Comparison of ENCODE assay signal across 31 mouse cellular contexts in the genomic region with DNA sequence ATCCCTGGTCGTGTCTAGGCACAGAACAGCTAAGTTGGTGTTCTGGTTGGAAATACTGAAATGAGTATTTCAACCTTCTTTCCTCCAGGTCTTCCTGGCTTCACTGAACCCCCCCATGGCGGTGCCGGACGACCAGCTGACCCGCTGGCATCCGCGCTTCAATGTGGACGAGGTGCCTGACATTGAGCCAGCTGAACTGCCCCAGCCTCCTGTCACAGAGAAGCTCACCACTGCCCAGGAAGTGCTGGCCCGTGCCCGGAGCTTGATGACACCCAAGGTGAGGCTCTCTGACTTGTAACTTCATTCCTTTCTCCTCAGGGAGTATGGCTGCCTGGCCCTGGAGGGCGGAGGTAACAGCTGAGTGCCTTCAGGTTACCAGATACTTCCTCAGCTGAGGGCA. TPM values are rescaled to one million over a fixed set of nuclear protein-coding genes. Genes with fewer than 3 reads are reported as not detected.
DNase-seq lines count a peak whose midpoint lies in the region; ATAC-seq and TF ChIP-seq lines count a peak whose summit lies in the region.
"Had no signal": no experiment of that assay in that cellular context is flagged by ENCODE, and none has a peak within 500 bp of the region (broad histone marks: within the 10 kb centered on the region; RNA-seq: fewer than 3 reads in every experiment).

No protein-coding gene starts in this region.

- H3K4me3 ChIP-seq in E14TG2a.4 (replicated peaks; ENCODE audit: low read length): peak overlapping the region; percentile 100
- no peak overlapping the region for H3K4me3 ChIP-seq in midbrain, embryonic 15.5 days
- H3K4me3 ChIP-seq: embryonic facial prominence, embryonic 12.5 days; forebrain, embryonic 13.5 days; hindbrain, embryonic 13.5 days; limb, embryonic 12.5 days; midbrain, embryonic 13.5 days had no signal

- peaks cover 71% of the 10 kb centered on the region for H3K36me3 ChIP-seq in E14TG2a.4 (ENCODE audit: insufficient read depth, low read length)
- H3K36me3 ChIP-seq in midbrain, embryonic 15.5 days (replicated peaks): no peaks in the 10 kb centered on the region

- no peak for TF ChIP-seq CTCF in E14TG2a.4 (conservative IDR thresholded peaks at IDR 0.05; ENCODE audit: low read length)

- no peak for ATAC-seq in cerebellum, adult (ENCODE audit: insufficient number of reproducible peaks, low FRiP score, low TSS enrichment)
- ATAC-seq in midbrain, embryonic 15.5 days (replicated peaks): no peak
- ATAC-seq in erythroid progenitor cell, adult 5-6 weeks (replicated peaks; ENCODE audit: low FRiP score, poor library complexity, severe bottlenecking): no peak
- ATAC-seq: forebrain, embryonic 13.5 days; intestine, embryonic 16.5 days; midbrain, embryonic 13.5 days had no signal

- no peak overlapping the region for H3K4me2 ChIP-seq in midbrain, embryonic 15.5 days
- H3K4me2 ChIP-seq: embryonic facial prominence, embryonic 12.5 days; forebrain, embryonic 13.5 days; heart, embryonic 11.5 days; hindbrain, embryonic 13.5 days; limb, embryonic 12.5 days; liver, embryonic 11.5 days; midbrain, embryonic 13.5 days had no signal

- H3K9ac ChIP-seq in midbrain, embryonic 15.5 days: no peak overlapping the region
- H3K9ac ChIP-seq: embryonic facial prominence, embryonic 12.5 days; forebrain, embryonic 13.5 days; hindbrain, embryonic 13.5 days; midbrain, embryonic 13.5 days had no signal

- DNase-seq in cerebellum, adult 11-12 months: peak; percentile 84
- DNase-seq in cerebellum, adult 8-10 months: peak; percentile 64
- peak; percentile 80 to 85 for DNase-seq in cerebellum, postnatal 25 days
- no peak for DNase-seq in adipocyte (ENCODE audit: low spot score)
- DNase-seq: adrenal gland, postnatal 36 days; gastrocnemius, postnatal 25 days; heart, adult 18-20 months; heart, postnatal 4 days; kidney, adult 8-10 months; layer of hippocampus, adult 9-11 months; lung, adult 2 months; lung, postnatal 10 days; right cerebral cortex, adult 18-20 months; spleen, adult 18-20 months; thymus, adult 18-20 months; thymus, postnatal 25 days had no signal

- H3K27me3 ChIP-seq in E14TG2a.4 (ENCODE audit: insufficient read depth, low read length): no peaks in the 10 kb centered on the region
- no peaks in the 10 kb centered on the region for H3K27me3 ChIP-seq in midbrain, embryonic 15.5 days (replicated peaks)
- H3K27me3 ChIP-seq: embryonic facial prominence, embryonic 12.5 days; forebrain, embryonic 13.5 days; hindbrain, embryonic 13.5 days; limb, embryonic 12.5 days; midbrain, embryonic 13.5 days had no signal

- WGBS in midbrain, embryonic 15.5 days: 94% methylated on average over 11 of the region's 11 CpGs

- no peak overlapping the region for H3K27ac ChIP-seq in midbrain, embryonic 15.5 days
- H3K27ac ChIP-seq: embryonic facial prominence, embryonic 12.5 days; forebrain, embryonic 13.5 days; hindbrain, embryonic 13.5 days; kidney, postnatal 0 days; limb, embryonic 12.5 days; macrophage; midbrain, embryonic 13.5 days; stomach, postnatal 0 days had no signal

- H3K4me1 ChIP-seq in E14TG2a.4 (replicated peaks; ENCODE audit: low read depth, low read length): peaks cover 85% of the 10 kb centered on the region
- peaks cover 45% of the 10 kb centered on the region for H3K4me1 ChIP-seq in midbrain, embryonic 15.5 days

- H3K9me3 ChIP-seq in E14TG2a.4 (ENCODE audit: low read length): no peaks in the 10 kb centered on the region
- no peaks in the 10 kb centered on the region for H3K9me3 ChIP-seq in midbrain, embryonic 15.5 days
- H3K9me3 ChIP-seq: embryonic facial prominence, embryonic 12.5 days; forebrain, embryonic 13.5 days; hindbrain, embryonic 13.5 days; limb, embryonic 12.5 days; midbrain, embryonic 13.5 days had no signal

RNA-seq across cellular contexts. Expression of a gene that starts 3.3 kb away (rescaled TPM):
- 7.0 and 8.2 TPM in 2 replicates for polyA plus RNA-seq in midbrain, embryonic 15.5 days (2015; fragmentation: Nextera tagmentation; extraction: Ambion mirVana)
- total RNA-seq in erythroid progenitor cell, adult 5-6 weeks (2015; ENCODE audit: low replicate concordance): 55.5 and 65.8 TPM in 2 replicates
- 33.0 and 77.8 TPM in 2 replicates for total RNA-seq in erythroid progenitor cell, adult 5-6 weeks (2017; ENCODE audit: low replicate concordance)

RNA-seq across cellular contexts. Expression of a gene that starts 5.6 kb away (rescaled TPM):
- polyA plus RNA-seq in midbrain, embryonic 15.5 days (2015; fragmentation: Nextera tagmentation; extraction: Ambion mirVana): 166 and 173 TPM in 2 replicates
- total RNA-seq in erythroid progenitor cell, adult 5-6 weeks (2015; ENCODE audit: low replicate concordance): 39.4 and 53.7 TPM in 2 replicates
- total RNA-seq in erythroid progenitor cell, adult 5-6 weeks (2017; ENCODE audit: low replicate concordance): 12.3 and 15.5 TPM in 2 replicates

RNA-seq across cellular contexts. Expression of a gene that starts 20.0 kb away (rescaled TPM):
- 2.7 and 3.3 TPM in 2 replicates for polyA plus RNA-seq in midbrain, embryonic 15.5 days (2015; fragmentation: Nextera tagmentation; extraction: Ambion mirVana)
- 32.1 and 43.2 TPM in 2 replicates for total RNA-seq in erythroid progenitor cell, adult 5-6 weeks (2015; ENCODE audit: low replicate concordance)
- total RNA-seq in erythroid progenitor cell, adult 5-6 weeks (2017; ENCODE audit: low replicate concordance): 31.8 and 52.9 TPM in 2 replicates

RNA-seq across cellular contexts. Expression of a gene that starts 40.1 kb away (rescaled TPM):
- 7.2 and 9.0 TPM in 2 replicates for polyA plus RNA-seq in midbrain, embryonic 15.5 days (2015; fragmentation: Nextera tagmentation; extraction: Ambion mirVana)
- 4.6 and 24.5 TPM in 2 replicates for total RNA-seq in erythroid progenitor cell, adult 5-6 weeks (2015; ENCODE audit: low replicate concordance)
- 4.2 and 5.0 TPM in 2 replicates for total RNA-seq in erythroid progenitor cell, adult 5-6 weeks (2017; ENCODE audit: low replicate concordance)

RNA-seq across cellular contexts. Expression of a gene that starts 40.3 kb away (rescaled TPM):
- polyA plus RNA-seq in midbrain, embryonic 15.5 days (2015; fragmentation: Nextera tagmentation; extraction: Ambion mirVana): 120 and 126 TPM in 2 replicates
- total RNA-seq in erythroid progenitor cell, adult 5-6 weeks (2015; ENCODE audit: low replicate concordance): 18.0 and 43.2 TPM in 2 replicates
- 1.8 and 5.9 TPM in 2 replicates for total RNA-seq in erythroid progenitor cell, adult 5-6 weeks (2017; ENCODE audit: low replicate concordance)
